Mouse (Mus musculus): ENCODE results near the gene Tnfaip3. TPM values are rescaled to one million over a fixed set of nuclear protein-coding genes. Genes with fewer than 3 reads are reported as not detected.

The Tnfaip3 gene
- polyA plus RNA-seq, 1 experiment from 2014 or later, result 2.9 TPM

DNA sequence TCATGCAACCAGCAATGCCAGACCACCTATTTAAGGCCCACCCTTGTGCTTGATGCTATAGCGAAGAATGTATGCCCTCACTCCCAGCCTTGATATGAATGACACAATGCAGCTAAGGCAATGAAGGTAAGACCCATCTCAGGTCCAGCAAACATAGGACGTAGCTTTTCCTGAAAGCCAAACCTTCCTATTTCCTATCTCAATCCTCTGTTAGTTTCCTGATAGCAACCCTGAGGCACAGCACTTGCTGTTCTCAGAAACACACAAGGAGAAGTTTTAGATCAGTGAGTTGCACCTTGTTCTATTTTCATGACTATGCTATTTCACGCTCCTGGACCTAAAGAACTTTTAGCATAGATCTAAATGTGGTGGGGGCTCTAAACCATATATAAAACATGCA, 2.1 kb downstream of the Tnfaip3 start:
- no peak overlapping the region for H3K4me3 ChIP-seq (replicated peaks)
- no peak for ATAC-seq (ENCODE audit: insufficient number of reproducible peaks, insufficient read depth, low FRiP score, low TSS enrichment, low read depth)
- peaks cover 14% of the 10 kb centered on the region; the same call in 1 of the 2 replicates for H3K4me1 ChIP-seq (replicated peaks)
- 0 out of 2 replicates have a peak, but pooled peaks cover 3% of the 10 kb centered on the region for H3K36me3 ChIP-seq
- H3K9ac ChIP-seq (replicated peaks), result no peak overlapping the region
- no peaks in the 10 kb centered on the region for H3K27me3 ChIP-seq
- WGBS, result 87% methylated on average over 3 of the region's 3 CpGs
- no peaks in the 10 kb centered on the region for H3K9me3 ChIP-seq
- H3K27ac ChIP-seq, result no peak overlapping the region
- H3K4me2 ChIP-seq, result no peak overlapping the region

DNA sequence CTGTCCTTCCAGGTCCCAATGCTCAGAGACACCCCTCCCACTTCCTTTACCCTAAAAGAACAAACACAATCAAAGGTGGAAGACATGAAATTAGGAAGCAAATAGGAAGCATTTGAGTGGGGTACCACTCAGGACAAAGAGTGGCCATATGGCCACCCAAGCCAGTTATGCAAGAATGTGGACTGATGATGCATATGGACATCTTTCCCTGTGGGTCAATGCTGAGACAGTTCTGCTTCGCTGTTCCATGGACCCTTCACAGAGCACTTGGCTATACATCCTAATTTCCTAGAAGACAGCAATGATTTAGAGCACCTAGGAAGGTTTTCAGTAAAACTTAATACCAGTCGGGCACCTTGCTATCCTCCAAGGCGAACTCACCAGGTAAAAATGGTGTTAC, 2.8 kb downstream of the Tnfaip3 start:
- Histone ChIP-seq H3K27ac (no peak overlapping the region), H3K4me1 (replicated peaks) (peaks cover 14% of the 10 kb centered on the region; the same call in 1 of the 2 replicates), H3K4me3 (replicated peaks) (no peak overlapping the region), H3K9ac (replicated peaks) (no peak overlapping the region), H3K36me3 (peaks cover 4% of the 10 kb centered on the region; the same call in 1 of the 2 replicates), H3K9me3 (no peaks in the 10 kb centered on the region), H3K27me3 (no peaks in the 10 kb centered on the region), H3K4me2 (no peak overlapping the region)
- ATAC-seq (ENCODE audit: insufficient number of reproducible peaks, insufficient read depth, low FRiP score, low TSS enrichment, low read depth), result no peak
- WGBS, result 87% methylated on average over 3 of the region's 3 CpGs

DNA sequence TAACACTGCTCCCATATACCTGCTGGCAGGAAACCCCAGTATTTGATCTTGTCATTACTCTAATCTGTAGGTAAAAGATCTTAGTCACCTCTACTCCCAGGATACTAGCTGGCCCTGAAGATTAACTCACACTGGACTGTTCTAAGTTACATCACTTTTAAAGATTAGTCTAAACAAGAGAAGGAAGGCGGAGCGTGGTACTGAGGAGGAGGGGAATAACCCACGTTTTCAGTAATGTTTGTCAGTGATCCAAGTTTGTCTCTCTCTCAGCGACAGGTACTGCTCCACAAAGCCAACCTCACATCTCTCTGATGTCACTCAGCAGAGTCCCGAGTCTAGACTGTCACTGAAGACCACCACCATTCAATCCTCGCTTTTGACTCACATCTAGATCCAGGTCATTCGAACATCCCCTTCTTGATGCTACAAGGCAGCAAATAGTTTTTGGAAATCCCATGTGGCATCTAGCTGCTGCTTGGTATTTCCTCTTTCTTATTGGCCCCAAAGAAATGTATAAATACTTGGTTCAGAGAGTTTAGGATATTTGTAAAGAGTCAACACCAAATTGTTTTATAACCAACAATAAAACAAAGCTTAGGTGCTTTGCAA, 3.5 kb downstream of the Tnfaip3 start:
- no peak overlapping the region for H3K27ac ChIP-seq
- no peak for ATAC-seq (ENCODE audit: insufficient number of reproducible peaks, insufficient read depth, low FRiP score, low TSS enrichment, low read depth)
- peaks cover 11% of the 10 kb centered on the region for H3K36me3 ChIP-seq
- no peak overlapping the region for H3K9ac ChIP-seq (replicated peaks)
- no peaks in the 10 kb centered on the region for H3K27me3 ChIP-seq
- H3K4me3 ChIP-seq (replicated peaks), result no peak overlapping the region
- no peaks in the 10 kb centered on the region for H3K9me3 ChIP-seq
- WGBS, result 84% methylated on average over 7 of the region's 7 CpGs
- H3K4me1 ChIP-seq (replicated peaks), result peaks cover 11% of the 10 kb centered on the region; the same call in 1 of the 2 replicates
- no peak overlapping the region for H3K4me2 ChIP-seq

DNA sequence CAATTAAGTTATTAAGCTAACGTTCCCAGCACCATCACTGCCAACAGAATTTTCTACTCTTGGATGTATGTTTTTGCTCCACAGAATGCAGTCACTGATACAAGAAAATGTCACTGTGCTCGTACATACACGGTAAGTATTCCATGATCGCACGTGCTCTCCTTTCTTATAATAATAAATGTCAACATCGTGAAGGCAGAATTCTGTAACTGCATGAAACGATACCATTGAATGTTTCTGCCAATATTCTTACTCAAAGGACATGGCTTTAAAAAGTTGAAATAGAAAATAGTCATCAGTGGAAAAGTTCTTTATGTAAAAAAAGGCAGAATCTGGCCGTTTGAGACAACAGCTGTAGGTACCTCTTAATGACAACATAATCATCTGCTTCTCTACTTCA, 5.0 kb downstream of the Tnfaip3 start:
- Histone ChIP-seq H3K27ac (no peak overlapping the region), H3K9ac (replicated peaks) (no peak overlapping the region), H3K27me3 (no peaks in the 10 kb centered on the region), H3K36me3 (peaks cover 25% of the 10 kb centered on the region), H3K4me1 (replicated peaks) (no peaks in the 10 kb centered on the region), H3K9me3 (no peaks in the 10 kb centered on the region), H3K4me3 (replicated peaks) (no peak overlapping the region), H3K4me2 (no peak overlapping the region)
- ATAC-seq (ENCODE audit: insufficient number of reproducible peaks, insufficient read depth, low FRiP score, low TSS enrichment, low read depth), result no peak
- WGBS, result 89% methylated on average over 8 of the region's 8 CpGs

DNA sequence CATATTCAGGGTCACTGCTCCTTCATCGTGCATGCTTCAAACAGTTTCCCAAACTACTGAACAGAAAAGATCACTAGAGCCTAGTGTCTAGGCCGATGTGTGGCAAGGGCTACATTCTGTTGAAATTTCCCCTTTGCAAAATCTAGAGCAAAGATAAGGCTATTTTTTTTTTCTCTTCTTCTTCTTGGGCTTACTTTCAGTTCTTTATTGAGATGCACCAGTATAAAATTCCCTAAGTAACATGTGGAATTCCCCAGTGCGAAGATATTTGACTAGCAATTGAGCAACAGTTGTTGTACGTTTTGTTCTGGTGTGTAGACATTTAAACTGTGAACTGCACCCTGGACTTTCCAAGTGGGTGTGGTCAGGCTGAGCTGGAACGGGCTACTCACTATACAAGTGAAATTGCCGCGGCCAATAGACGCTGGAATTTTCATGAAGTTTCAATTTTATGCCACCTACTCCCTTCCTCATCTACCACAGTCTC, 6.2 kb downstream of the Tnfaip3 start:
- H3K27ac ChIP-seq, result no peak overlapping the region
- H3K9me3 ChIP-seq, result no peaks in the 10 kb centered on the region
- H3K9ac ChIP-seq (replicated peaks), result no peak overlapping the region
- peaks cover 36% of the 10 kb centered on the region for H3K36me3 ChIP-seq
- no peaks in the 10 kb centered on the region for H3K4me1 ChIP-seq (replicated peaks)
- 78% methylated on average over 8 of the region's 8 CpGs for WGBS
- H3K4me3 ChIP-seq (replicated peaks), result no peak overlapping the region
- no peak for ATAC-seq (ENCODE audit: insufficient number of reproducible peaks, insufficient read depth, low FRiP score, low TSS enrichment, low read depth)
- no peak overlapping the region for H3K4me2 ChIP-seq
- no peaks in the 10 kb centered on the region for H3K27me3 ChIP-seq

DNA sequence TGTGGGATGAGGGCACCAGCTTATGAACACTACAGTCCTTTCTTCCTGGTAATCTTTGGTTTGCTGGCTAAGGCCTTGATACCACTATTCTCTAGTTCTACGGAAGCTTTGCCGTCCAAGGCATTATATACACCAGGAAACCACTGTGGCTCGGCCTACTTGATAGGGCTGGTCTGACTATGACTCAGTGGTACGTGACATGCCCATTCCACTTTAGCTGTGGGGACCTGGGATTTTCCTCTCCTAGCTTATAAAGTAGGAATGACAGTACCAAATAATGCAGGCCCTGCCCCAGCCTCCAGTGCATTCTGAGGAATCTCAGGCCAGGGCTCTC, 6.9 kb downstream of the Tnfaip3 start:
- WGBS, result 89% methylated on average over 4 of the region's 4 CpGs
- no peak for ATAC-seq (ENCODE audit: insufficient number of reproducible peaks, insufficient read depth, low FRiP score, low TSS enrichment, low read depth)
- Histone ChIP-seq H3K36me3 (peaks cover 43% of the 10 kb centered on the region), H3K4me1 (replicated peaks) (no peaks in the 10 kb centered on the region), H3K27me3 (no peaks in the 10 kb centered on the region), H3K27ac (no peak overlapping the region), H3K4me2 (no peak overlapping the region), H3K9me3 (no peaks in the 10 kb centered on the region), H3K9ac (replicated peaks) (no peak overlapping the region), H3K4me3 (replicated peaks) (no peak overlapping the region)

DNA sequence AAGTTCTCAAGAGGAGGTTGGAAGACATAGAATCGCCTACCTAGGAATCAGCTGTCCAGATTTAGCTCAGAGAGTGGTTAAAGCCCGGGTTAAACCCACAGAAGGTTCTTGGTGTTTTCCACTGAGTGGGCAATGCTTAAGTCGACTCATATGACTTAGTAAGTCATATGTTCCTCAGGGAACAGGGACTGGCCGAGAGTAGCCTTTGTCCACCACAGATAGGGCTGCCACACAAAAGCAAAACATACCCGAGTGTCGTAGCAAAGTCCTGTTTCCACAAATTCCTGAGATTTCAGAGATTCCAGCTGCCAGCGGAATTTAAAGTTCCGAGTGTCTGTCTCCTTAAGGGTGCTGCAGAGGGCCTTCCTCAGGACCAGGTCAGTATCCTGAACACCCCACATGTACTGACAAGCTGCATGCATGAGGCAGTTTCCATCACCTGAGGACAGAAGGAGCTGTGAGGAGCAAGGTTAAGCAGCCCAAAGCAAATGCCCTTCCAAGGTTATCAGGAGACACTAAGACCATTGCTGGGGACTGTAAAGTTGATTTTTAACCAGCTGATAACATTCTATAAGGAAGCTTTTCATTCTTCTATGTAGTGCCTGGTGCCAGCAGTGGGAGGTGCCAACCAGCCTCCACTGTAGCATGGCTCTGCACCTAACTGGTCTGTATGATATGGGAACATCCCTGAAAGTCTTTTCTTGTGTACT, 7.4 kb downstream of the Tnfaip3 start:
- Histone ChIP-seq H3K4me3 (replicated peaks) (no peak overlapping the region), H3K36me3 (peaks cover 48% of the 10 kb centered on the region), H3K9ac (replicated peaks) (no peak overlapping the region), H3K27ac (no peak overlapping the region), H3K4me2 (no peak overlapping the region), H3K9me3 (no peaks in the 10 kb centered on the region), H3K4me1 (replicated peaks) (no peaks in the 10 kb centered on the region), H3K27me3 (no peaks in the 10 kb centered on the region)
- WGBS, result 70% methylated on average over 8 of the region's 8 CpGs
- ATAC-seq (ENCODE audit: insufficient number of reproducible peaks, insufficient read depth, low FRiP score, low TSS enrichment, low read depth), result no peak

DNA sequence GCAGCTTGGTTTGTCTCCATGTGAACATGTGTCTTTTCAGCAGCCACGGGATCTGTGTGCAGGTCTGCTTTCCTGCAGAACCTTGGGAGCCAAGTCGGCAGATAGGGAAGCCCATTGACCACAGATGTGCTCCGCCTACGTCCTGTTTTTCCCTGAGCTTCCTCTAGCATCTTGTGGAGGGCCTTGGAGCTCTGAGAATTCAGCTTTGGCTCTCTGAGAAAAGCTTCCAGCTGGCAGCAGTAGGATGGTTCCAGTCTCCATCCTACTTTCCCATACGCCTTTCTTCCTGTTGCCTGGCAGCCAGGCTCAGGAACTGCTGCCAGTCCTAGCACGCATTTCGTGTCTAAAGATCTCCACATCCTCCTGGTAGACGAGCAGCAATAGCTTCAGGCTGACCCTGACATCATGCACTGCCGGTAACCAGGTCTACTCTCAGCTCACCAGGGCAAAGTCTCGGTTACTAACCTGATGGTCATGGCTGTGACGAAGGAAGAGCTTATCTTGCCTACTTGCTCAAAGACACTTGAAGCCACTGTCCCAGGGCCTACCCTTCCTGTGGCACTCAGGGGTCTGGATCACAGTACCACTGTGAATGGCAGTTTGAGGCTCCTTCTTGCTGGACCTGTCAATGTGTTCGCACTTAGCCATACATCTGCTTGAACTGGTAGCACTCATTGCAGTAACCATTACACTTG, 13.2 kb downstream of the Tnfaip3 start:
- Histone ChIP-seq H3K4me1 (replicated peaks) (no peaks in the 10 kb centered on the region), H3K27ac (no peak overlapping the region), H3K4me2 (no peak overlapping the region), H3K9ac (replicated peaks) (no peak overlapping the region), H3K9me3 (no peaks in the 10 kb centered on the region), H3K27me3 (no peaks in the 10 kb centered on the region), H3K4me3 (replicated peaks) (no peak overlapping the region), H3K36me3 (peaks cover 63% of the 10 kb centered on the region)
- WGBS, result 92% methylated on average over 12 of the region's 12 CpGs
- ATAC-seq (ENCODE audit: insufficient number of reproducible peaks, insufficient read depth, low FRiP score, low TSS enrichment, low read depth), result no peak

DNA sequence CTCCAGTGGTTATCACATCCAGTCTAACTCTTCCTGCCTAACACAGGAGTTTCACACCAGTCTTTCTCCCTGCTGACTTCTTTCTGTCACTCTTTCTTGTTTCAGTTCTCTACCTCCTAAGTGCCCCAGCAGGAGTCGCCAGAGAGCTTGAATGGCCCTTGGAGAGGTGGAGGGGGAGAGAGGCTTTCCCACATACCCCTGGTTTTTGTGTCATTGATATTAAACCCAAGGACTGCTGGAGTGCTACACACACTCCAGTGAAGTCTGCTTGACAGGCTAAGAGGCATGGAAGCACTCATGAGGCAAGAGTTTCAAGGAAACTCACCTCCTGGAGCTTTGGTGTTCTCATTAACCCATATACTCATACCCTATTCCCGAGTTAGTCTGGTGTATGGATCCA, 16.0 kb downstream of the Tnfaip3 start:
- Histone ChIP-seq H3K4me2 (no peak overlapping the region), H3K4me3 (replicated peaks) (no peak overlapping the region), H3K4me1 (replicated peaks) (no peaks in the 10 kb centered on the region), H3K27ac (no peak overlapping the region), H3K9ac (replicated peaks) (no peak overlapping the region), H3K27me3 (no peaks in the 10 kb centered on the region), H3K9me3 (no peaks in the 10 kb centered on the region), H3K36me3 (peaks cover 37% of the 10 kb centered on the region)
- 92% methylated on average over 2 of the region's 2 CpGs for WGBS
- no peak for ATAC-seq (ENCODE audit: insufficient number of reproducible peaks, insufficient read depth, low FRiP score, low TSS enrichment, low read depth)

DNA sequence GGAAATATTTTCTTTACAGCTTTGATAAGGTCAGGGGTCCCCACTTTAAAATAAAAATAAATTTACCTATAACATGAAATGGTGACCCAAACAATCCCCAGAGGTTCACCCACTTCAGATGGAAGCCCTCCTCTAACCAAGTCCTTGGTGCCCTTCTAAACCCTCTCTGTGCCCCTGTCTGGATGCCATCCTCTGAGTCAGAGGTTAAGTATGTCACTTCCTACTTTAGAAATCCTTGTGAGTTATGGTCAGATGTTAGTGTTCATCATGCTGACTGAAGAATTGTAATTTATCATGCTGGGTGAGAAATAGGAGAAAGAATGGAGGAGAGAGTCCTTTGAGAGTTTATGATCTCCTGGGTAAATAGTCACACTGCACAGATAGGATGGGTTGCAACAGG, 19.1 kb downstream of the Tnfaip3 start:
- Histone ChIP-seq H3K9ac (replicated peaks) (no peak overlapping the region), H3K4me1 (replicated peaks) (no peaks in the 10 kb centered on the region), H3K27ac (no peak overlapping the region), H3K27me3 (no peaks in the 10 kb centered on the region), H3K4me3 (replicated peaks) (no peak overlapping the region), H3K36me3 (peaks cover 7% of the 10 kb centered on the region), H3K9me3 (no peaks in the 10 kb centered on the region), H3K4me2 (no peak overlapping the region)
- no peak for ATAC-seq (ENCODE audit: insufficient number of reproducible peaks, insufficient read depth, low FRiP score, low TSS enrichment, low read depth)

DNA sequence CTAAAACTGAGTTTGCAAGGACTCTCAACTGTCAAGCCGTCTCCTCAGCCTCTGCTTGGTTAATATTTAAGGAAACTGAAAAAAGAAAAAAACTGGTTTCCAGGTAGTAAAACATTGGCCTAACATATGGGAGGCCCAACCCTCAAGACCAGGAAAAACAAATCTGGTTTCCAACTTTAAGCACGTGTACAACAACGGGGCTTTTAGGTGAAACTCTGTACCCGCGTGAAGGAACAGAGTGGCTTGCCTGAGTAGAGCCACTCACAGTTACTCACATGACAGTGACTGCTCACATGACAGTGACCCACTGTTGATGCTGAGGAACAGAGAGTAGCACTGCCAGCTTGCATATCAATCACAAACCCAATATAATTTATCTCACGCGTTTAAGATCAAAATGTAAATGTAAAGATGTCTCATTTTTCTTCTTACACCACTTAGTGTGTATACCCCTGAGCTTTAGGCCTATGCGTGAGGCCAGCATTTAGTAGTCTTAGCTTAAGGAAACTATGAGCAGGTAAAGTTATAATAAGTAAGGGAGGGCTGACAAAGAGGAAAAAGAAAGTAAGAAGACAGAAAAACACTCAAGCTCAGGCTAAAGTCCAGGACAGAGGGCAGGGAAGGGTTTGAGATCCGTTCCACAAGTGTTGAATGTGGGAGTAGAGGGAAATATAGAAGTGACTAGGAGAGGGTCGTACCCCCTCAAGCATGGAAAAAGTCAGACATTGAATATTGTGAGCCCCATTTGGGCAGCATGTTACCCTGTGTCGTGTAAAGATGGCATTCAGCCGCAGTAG, 19.8 kb downstream of the Tnfaip3 start:
- no peak for ATAC-seq (ENCODE audit: insufficient number of reproducible peaks, insufficient read depth, low FRiP score, low TSS enrichment, low read depth)
- Histone ChIP-seq H3K9me3 (no peaks in the 10 kb centered on the region), H3K4me1 (replicated peaks) (no peaks in the 10 kb centered on the region), H3K27me3 (no peaks in the 10 kb centered on the region), H3K27ac (no peak overlapping the region), H3K36me3 (0 out of 2 replicates have a peak, but pooled peaks cover 4% of the 10 kb centered on the region), H3K4me2 (no peak overlapping the region), H3K4me3 (replicated peaks) (no peak overlapping the region), H3K9ac (replicated peaks) (no peak overlapping the region)
- 83% methylated on average over 12 of the region's 12 CpGs for WGBS

All from limb, embryonic 12.5 days (tissue).